Mouse (Mus musculus) forebrain, postnatal 0 days (tissue): ENCODE data around the gene Tex46. TPM values are rescaled to one million over a fixed set of nuclear protein-coding genes. Genes with fewer than 3 reads are reported as not detected.

Source experiments
- ATAC-seq: fragments of 200-750 bp; cut with Nextera tagmentation; 2 replicates; pipeline ENCODE4 v1.8.0; 2017; ENCODE audit warnings: mild to moderate bottlenecking, moderate library complexity
- DNase-seq: peaks from one replicate; pipeline ENCODE4 v3.0.0-alpha.2; 2015
- H3K27ac ChIP-seq: fragments of 300-500 bp; sonication (generic); 2 replicates; pipeline ENCODE4 v1.5.1; 2014; ENCODE audit warnings: low read depth, mild to moderate bottlenecking, antibody characterized with exemption, low read length, moderate library complexity, mixed read lengths
- H3K27me3 ChIP-seq: fragments of 300-500 bp; sonication (generic); 2 replicates; pipeline ENCODE4 v1.6.1; 2014; ENCODE audit warnings: mild to moderate bottlenecking, low read length, mixed read lengths; ENCODE audit not compliant: insufficient read depth
- H3K36me3 ChIP-seq: fragments of 300-500 bp; sonication (generic); 2 replicates; pipeline ENCODE4 v1.6.1; 2014; ENCODE audit warnings: mild to moderate bottlenecking, moderate library complexity; ENCODE audit not compliant: insufficient read depth
- H3K4me1 ChIP-seq: fragments of 300-500 bp; sonication (generic); 2 replicates; pipeline ENCODE4 v1.6.1; 2014; ENCODE audit warnings: antibody characterized with exemption; ENCODE audit not compliant: insufficient read depth
- H3K4me2 ChIP-seq: fragments of 300-500 bp; sonication (generic); 2 replicates; pipeline ENCODE4 v1.6.1; 2014; ENCODE audit warnings: low read depth, mild to moderate bottlenecking, moderate library complexity
- H3K4me3 ChIP-seq: fragments of 300-500 bp; sonication (generic); 2 replicates; pipeline ENCODE4 v1.5.1; 2014; ENCODE audit warnings: low read depth, low read length, mixed read lengths
- H3K9ac ChIP-seq: fragments of 300-500 bp; sonication (generic); 2 replicates; pipeline ENCODE4 v1.6.1; 2014; ENCODE audit warnings: mild to moderate bottlenecking
- H3K9me3 ChIP-seq: fragments of 300-500 bp; sonication (generic); 2 replicates; pipeline ENCODE4 v1.6.1; 2016; ENCODE audit warnings: low read length
- CTCF ChIP-seq: sonication (generic); IDR thresholded peaks from 2 replicates; pipeline ENCODE4 v1.5.1; 2016; ENCODE audit warnings: antibody characterized with exemption, control low read depth, low read depth
- WGBS: fragments of 180-500 bp; shearing (Covaris S2); extraction: QIAGEN DNeasy Blood & Tissue Kit; methylation state at CpG from one replicate; pipeline ENCODE4 v1.1.7; 2014; 5-methylcytosine and 5-hydroxymethylcytosine counted together
- polyA plus RNA-seq: library from polyadenylated mRNA; unstranded; fragments of >200 nt; fragmentation: Nextera tagmentation; extraction: Ambion mirVana; gene quantifications from 2 replicates; pipeline ENCODE4 v1.2.1, GENCODE M21; 2015
- total RNA-seq: library from RNA; depleted of rRNA; stranded (reverse); fragments of >200 nt; gene quantifications from 2 replicates; pipeline ENCODE4 v1.2.3, GENCODE M21; 2014; rRNA removed

Tex46 gene
- total RNA-seq, result not detected in 2 replicates
- not detected in 2 replicates for polyA plus RNA-seq

DNA sequence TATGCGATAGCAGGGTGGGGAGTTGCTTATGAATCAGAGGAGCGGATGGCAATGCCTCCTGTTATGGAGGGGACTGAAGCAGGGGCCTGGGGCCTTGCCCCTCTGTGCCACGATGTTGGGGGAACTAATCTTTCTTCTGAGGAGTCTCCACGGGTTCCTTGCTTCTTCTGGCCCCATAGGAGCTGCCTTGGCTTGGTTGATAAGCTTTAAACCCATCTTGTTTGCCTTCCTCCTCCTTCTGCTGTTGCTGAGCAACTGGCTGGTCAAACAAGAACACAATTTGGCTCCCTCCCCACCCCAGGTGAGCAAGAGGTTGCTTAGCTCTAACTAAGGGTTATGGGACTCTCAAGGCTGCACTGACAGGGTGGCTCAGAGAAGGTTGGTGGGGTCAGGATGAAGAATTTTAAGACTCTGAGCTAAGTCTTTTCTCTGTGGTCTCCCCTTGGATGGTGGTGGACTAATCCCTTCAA lies at the start of gene Tex46:
TSS of gene Tex46 (plus strand) at position 51 of the 470 bp plus-strand sequence.
- WGBS, result 57% methylated on average over 4 of the region's 4 CpGs

GRCm38 (mm10) chr4:136562755-136563154 lies 47.5 kb upstream of the Tex46 start:
- ATAC-seq, result no peak
- no peak overlapping the region for H3K4me3 ChIP-seq
- H3K27me3 ChIP-seq, result no peaks in the 10 kb centered on the region
- no peak overlapping the region for H3K4me2 ChIP-seq
- 55% methylated on average over 6 of the region's 6 CpGs for WGBS
- H3K4me1 ChIP-seq, result no peaks in the 10 kb centered on the region
- no peak overlapping the region for H3K9ac ChIP-seq
- no peak for TF ChIP-seq CTCF
- H3K27ac ChIP-seq, result no peak overlapping the region
- peaks cover 62% of the 10 kb centered on the region for H3K36me3 ChIP-seq
- H3K9me3 ChIP-seq, result no peaks in the 10 kb centered on the region
- no peak for DNase-seq

More for the DNA sequence above, at the start of gene Tex46:
- H3K4me1 ChIP-seq, result no peaks in the 10 kb centered on the region
- no peaks in the 10 kb centered on the region for H3K9me3 ChIP-seq
- H3K4me2 ChIP-seq, result no peak within 1 kb of the TSS
- TF ChIP-seq CTCF, result no peak
- ATAC-seq (no peak), DNase-seq (no peak)
- no peak within 1 kb of the TSS for H3K4me3 ChIP-seq
- H3K27ac ChIP-seq, result no peak within 1 kb of the TSS
- H3K36me3 ChIP-seq, result no peaks in the 10 kb centered on the region
- H3K9ac ChIP-seq, result no peak within 1 kb of the TSS
- no peaks in the 10 kb centered on the region for H3K27me3 ChIP-seq

DNA sequence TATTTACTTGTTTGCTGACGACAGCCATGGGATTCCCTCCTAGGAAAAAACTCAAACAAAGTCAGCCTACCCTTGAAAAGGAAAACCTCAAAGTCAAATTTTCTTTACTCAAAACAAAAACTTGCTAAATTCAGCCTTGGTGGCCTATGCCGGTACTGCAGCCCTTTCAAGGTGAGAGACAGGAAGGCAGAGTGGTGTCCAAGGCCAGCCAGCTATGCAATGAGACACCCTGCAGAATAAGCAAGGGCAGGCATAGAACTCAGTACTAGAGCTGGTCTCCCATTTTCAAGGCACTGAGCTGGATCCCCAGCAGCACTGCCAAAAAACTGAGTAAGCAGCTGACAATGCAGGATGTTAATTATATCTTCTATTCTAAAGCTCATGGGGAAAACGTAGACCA lies 41.6 kb upstream of the Tex46 start:
- peak; percentile 44 for TF ChIP-seq CTCF
- WGBS, result 65% methylated on average over 3 of the region's 3 CpGs
- DNase-seq (no peak), ATAC-seq (no peak)
- Histone ChIP-seq H3K36me3 (peaks cover 60% of the 10 kb centered on the region), H3K9ac (no peak overlapping the region), H3K27me3 (no peaks in the 10 kb centered on the region), H3K27ac (no peak overlapping the region), H3K9me3 (no peaks in the 10 kb centered on the region), H3K4me1 (no peaks in the 10 kb centered on the region), H3K4me3 (no peak overlapping the region), H3K4me2 (no peak overlapping the region)

GRCm38 (mm10) chr4:136569998-136570397 lies 40.2 kb upstream of the Tex46 start:
- Histone ChIP-seq H3K4me1 (no peaks in the 10 kb centered on the region), H3K9me3 (no peaks in the 10 kb centered on the region), H3K9ac (no peak overlapping the region), H3K4me2 (no peak overlapping the region), H3K36me3 (peaks cover 54% of the 10 kb centered on the region), H3K4me3 (no peak overlapping the region), H3K27ac (no peak overlapping the region), H3K27me3 (no peaks in the 10 kb centered on the region)
- no peak for DNase-seq
- TF ChIP-seq CTCF, result no peak
- ATAC-seq, result no peak

- H3K4me3 ChIP-seq, result no peak overlapping the region
- H3K4me1 ChIP-seq, result no peaks in the 10 kb centered on the region
- 95% methylated on average over 3 of the region's 3 CpGs for WGBS
- no peak for TF ChIP-seq CTCF
- H3K27me3 ChIP-seq, result no peaks in the 10 kb centered on the region
- no peak overlapping the region for H3K27ac ChIP-seq
- no peak overlapping the region for H3K4me2 ChIP-seq
- no peak for ATAC-seq
- H3K36me3 ChIP-seq, result no peaks in the 10 kb centered on the region; the same call in 1 of the 2 replicates
- H3K9me3 ChIP-seq, result no peaks in the 10 kb centered on the region
- no peak overlapping the region for H3K9ac ChIP-seq
- no peak for DNase-seq
Measured at GRCm38 (mm10) chr4:136581885-136582284, 28.4 kb upstream of the Tex46 start.

GRCm38 (mm10) chr4:136587221-136587827 lies 22.9 kb upstream of the Tex46 start:
- WGBS, result 88% methylated on average over 4 of the region's 4 CpGs
- H3K27me3 ChIP-seq, result no peaks in the 10 kb centered on the region
- TF ChIP-seq CTCF, result no peak
- H3K27ac ChIP-seq, result no peak overlapping the region
- no peak overlapping the region for H3K4me3 ChIP-seq
- ATAC-seq, result no peak
- H3K9me3 ChIP-seq, result no peaks in the 10 kb centered on the region
- no peak overlapping the region for H3K4me2 ChIP-seq
- H3K36me3 ChIP-seq, result peaks cover 2% of the 10 kb centered on the region; the same call in 1 of the 2 replicates
- H3K4me1 ChIP-seq, result no peaks in the 10 kb centered on the region
- no peak overlapping the region for H3K9ac ChIP-seq
- no peak for DNase-seq

- no peak overlapping the region for H3K4me3 ChIP-seq
- H3K4me1 ChIP-seq, result no peaks in the 10 kb centered on the region
- no peaks in the 10 kb centered on the region for H3K9me3 ChIP-seq
- H3K27ac ChIP-seq, result no peak overlapping the region
- ATAC-seq (no peak), DNase-seq (no peak)
- 96% methylated on average over 4 of the region's 4 CpGs for WGBS
- H3K9ac ChIP-seq, result no peak overlapping the region
- no peaks in the 10 kb centered on the region for H3K27me3 ChIP-seq
- H3K36me3 ChIP-seq, result peaks cover 2% of the 10 kb centered on the region; the same call in 1 of the 2 replicates
- TF ChIP-seq CTCF, result no peak
- no peak overlapping the region for H3K4me2 ChIP-seq
Measured at GRCm38 (mm10) chr4:136588003-136588402, 22.2 kb upstream of the Tex46 start.
